Mouse (Mus musculus): ENCODE data around the gene Itpkc. TPM values are rescaled to one million over a fixed set of nuclear protein-coding genes. Genes with fewer than 3 reads are reported as not detected.

Gene Itpkc
- total RNA-seq, 2 experiments from 2014 or later = 9.3 to 10.1 TPM

- no peak for DNase-seq
Measured at GRCm38 (mm10) chr7:27192434-27192833, 36.0 kb downstream of the Itpkc start.

GRCm38 (mm10) chr7:27189271-27189931, 39.1 kb downstream of the Itpkc start:
- DNase-seq = no peak

- no peak for DNase-seq
Measured at GRCm38 (mm10) chr7:27185986-27186385, 42.5 kb downstream of the Itpkc start.

- no peak for DNase-seq
Measured at GRCm38 (mm10) chr7:27184964-27185363, 43.5 kb downstream of the Itpkc start.

GRCm38 (mm10) chr7:27182498-27182897, 46.0 kb downstream of the Itpkc start:
- no peak for DNase-seq

GRCm38 (mm10) chr7:27180837-27181695, 47.4 kb downstream of the Itpkc start, which contains the start of the genes Gm21983 and Mia:
Gene Gm21983, minus strand, starts transcription at chr7:27181086.
Gene Mia, minus strand, starts transcription at chr7:27181157.
- no peak for DNase-seq

GRCm38 (mm10) chr7:27180036-27180435, 48.4 kb downstream of the Itpkc start:
- no peak for DNase-seq

GRCm38 (mm10) chr7:27179217-27179918, 49.1 kb downstream of the Itpkc start:
- no peak for DNase-seq

GRCm38 (mm10) chr7:27178324-27179216, 49.9 kb downstream of the Itpkc start, which contains the start of gene Rab4b:
Gene Rab4b, minus strand, starts transcription at chr7:27178896.
- peak; percentile 99 for DNase-seq

GRCm38 (mm10) chr7:27177942-27178323, 50.5 kb downstream of the Itpkc start:
- no peak for DNase-seq

GRCm38 (mm10) chr7:27174896-27175295, 53.6 kb downstream of the Itpkc start:
- DNase-seq = no peak

GRCm38 (mm10) chr7:27174496-27174895, 54.0 kb downstream of the Itpkc start:
- DNase-seq = no peak

GRCm38 (mm10) chr7:27170981-27171380, 57.5 kb downstream of the Itpkc start:
- no peak for DNase-seq

- DNase-seq = no peak
Measured at GRCm38 (mm10) chr7:27168371-27168770, 60.1 kb downstream of the Itpkc start.

- DNase-seq = no peak
Measured at GRCm38 (mm10) chr7:27167475-27168094, 60.9 kb downstream of the Itpkc start.

GRCm38 (mm10) chr7:27166614-27167474, 61.6 kb downstream of the Itpkc start, which contains the start of gene Egln2:
Gene Egln2, minus strand, starts transcription at chr7:27166802.
- DNase-seq = peak; percentile 90 to 93

GRCm38 (mm10) chr7:27166229-27166613, 62.2 kb downstream of the Itpkc start:
- DNase-seq = peak; percentile 77 to 79

- DNase-seq = no peak
Measured at GRCm38 (mm10) chr7:27165696-27166095, 62.8 kb downstream of the Itpkc start.

GRCm38 (mm10) chr7:27165007-27165655, 63.3 kb downstream of the Itpkc start:
- DNase-seq = no peak
